Mouse (Mus musculus) heart, embryonic 14.5 days (tissue): ENCODE measurements around the gene Gm14085. TPM values are rescaled to one million over a fixed set of nuclear protein-coding genes. Genes with fewer than 3 reads are reported as not detected.

Experiments used
- ATAC-seq: fragments of 200-750 bp; cut with Nextera tagmentation; 2 replicates; pipeline ENCODE4 v1.8.0; 2017; ENCODE audit warnings: low read depth, moderate TSS enrichment; ENCODE audit not compliant: insufficient number of reproducible peaks, insufficient read depth, low FRiP score
- H3K27ac ChIP-seq, 2 experiments: fragments of 200-500 bp in 1 of 2; fragments of 300-500 bp in 1 of 2; sonication (generic) in 1 of 2; replicated peaks in 1 of 2; 2 replicates each; pipeline ENCODE4 v1.5.1; 2012 to 2014; ENCODE audit warnings: low read depth in 2 of 2, low read length in 2 of 2, control low read depth in 1 of 2, mild to moderate bottlenecking in 1 of 2, mixed read lengths in 1 of 2; ENCODE audit not compliant: control insufficient read depth in 1 of 2, insufficient read depth in 1 of 2
- H3K27me3 ChIP-seq: fragments of 300-500 bp; sonication (generic); 2 replicates; pipeline ENCODE4 v1.6.1; 2014; ENCODE audit warnings: mild to moderate bottlenecking, low read length, control low read depth; ENCODE audit not compliant: control insufficient read depth, insufficient read depth
- H3K36me3 ChIP-seq: fragments of 300-500 bp; sonication (generic); 2 replicates; pipeline ENCODE4 v1.6.1; 2014; ENCODE audit warnings: mild to moderate bottlenecking, control low read depth, low read length, mixed read lengths; ENCODE audit not compliant: control insufficient read depth, insufficient read depth
- H3K4me1 ChIP-seq, 2 experiments: fragments of 200-500 bp in 1 of 2; fragments of 300-500 bp in 1 of 2; sonication (generic) in 1 of 2; 2 replicates each; pipeline ENCODE4 v1.6.1; 2012 to 2014; ENCODE audit warnings: low read length in 2 of 2, control low read depth in 1 of 2, mixed read lengths in 1 of 2; ENCODE audit not compliant: control insufficient read depth in 2 of 2, insufficient read depth in 2 of 2
- H3K4me2 ChIP-seq: fragments of 300-500 bp; sonication (generic); 2 replicates; pipeline ENCODE4 v1.6.1; 2014; ENCODE audit warnings: mild to moderate bottlenecking, low read length
- H3K4me3 ChIP-seq, 2 experiments: fragments of 200-500 bp in 1 of 2; fragments of 300-500 bp in 1 of 2; sonication (generic) in 1 of 2; 2 replicates each; pipeline ENCODE4 v1.5.1; 2012 to 2014; ENCODE audit warnings: low read length in 2 of 2, mild to moderate bottlenecking in 2 of 2, control low read depth in 1 of 2, low read depth in 1 of 2, moderate library complexity in 1 of 2; ENCODE audit not compliant: control insufficient read depth in 1 of 2, insufficient read depth in 1 of 2
- H3K9ac ChIP-seq: fragments of 300-500 bp; sonication (generic); 2 replicates; pipeline ENCODE4 v1.6.1; 2014; ENCODE audit warnings: mild to moderate bottlenecking, low read length
- H3K9me3 ChIP-seq: fragments of 300-500 bp; sonication (generic); 2 replicates; pipeline ENCODE4 v1.6.1; 2016; ENCODE audit warnings: low read length, control low read depth; ENCODE audit not compliant: control insufficient read depth
- WGBS: fragments of 180-500 bp; shearing (Covaris S2); extraction: QIAGEN DNeasy Blood & Tissue Kit; methylation state at CpG from one replicate; pipeline ENCODE4 v1.1.7; 2014; 5-methylcytosine and 5-hydroxymethylcytosine counted together
- polyA plus RNA-seq: library from polyadenylated mRNA; unstranded; fragments of >200 nt; fragmentation: Nextera tagmentation; extraction: Ambion mirVana; gene quantifications from 2 replicates; pipeline ENCODE4 v1.2.1, GENCODE M21; 2014

The Gm14085 gene
- polyA plus RNA-seq, 1 experiment from 2014 or later, result not detected

- H3K4me3 ChIP-seq, result no peak overlapping the region
- H3K36me3 ChIP-seq, result no peaks in the 10 kb centered on the region
- H3K9me3 ChIP-seq, result no peaks in the 10 kb centered on the region
- 89% methylated on average over 1 of the region's 1 CpGs for WGBS
- no peaks in the 10 kb centered on the region for H3K4me1 ChIP-seq
- H3K4me2 ChIP-seq, result no peak overlapping the region
- H3K27me3 ChIP-seq, result no peaks in the 10 kb centered on the region
- no peak overlapping the region for H3K27ac ChIP-seq
- H3K9ac ChIP-seq, result no peak overlapping the region
- no peak for ATAC-seq
Observed at GRCm38 (mm10) chr2:122562251-122562650, 77.5 kb downstream of the Gm14085 start.

GRCm38 (mm10) chr2:122569439-122569838 lies 84.7 kb downstream of the Gm14085 start:
- no peaks in the 10 kb centered on the region for H3K36me3 ChIP-seq
- WGBS, result 10% methylated on average over 3 of the region's 3 CpGs
- H3K4me1 ChIP-seq, result no peaks in the 10 kb centered on the region
- no peak overlapping the region for H3K4me2 ChIP-seq
- H3K9me3 ChIP-seq, result no peaks in the 10 kb centered on the region
- H3K9ac ChIP-seq, result no peak overlapping the region
- no peak for ATAC-seq
- H3K27me3 ChIP-seq, result no peaks in the 10 kb centered on the region
- H3K27ac ChIP-seq, result no peak overlapping the region
- no peak overlapping the region for H3K4me3 ChIP-seq

- no peaks in the 10 kb centered on the region for H3K36me3 ChIP-seq
- peaks cover under 1 to 4% of the 10 kb centered on the region in 2 experiments; a peak in 2 of 4 replicates for H3K4me1 ChIP-seq
- 66% methylated on average over 4 of the region's 4 CpGs for WGBS
- no peaks in the 10 kb centered on the region for H3K27me3 ChIP-seq
- H3K9ac ChIP-seq, result no peak overlapping the region
- H3K4me2 ChIP-seq, result no peak overlapping the region
- ATAC-seq, result no peak
- no peaks in the 10 kb centered on the region for H3K9me3 ChIP-seq
- H3K27ac ChIP-seq, result no peak overlapping the region
- H3K4me3 ChIP-seq, result no peak overlapping the region
Observed at GRCm38 (mm10) chr2:122570430-122570829, 85.7 kb downstream of the Gm14085 start.

GRCm38 (mm10) chr2:122571326-122571725 lies 86.6 kb downstream of the Gm14085 start:
- Histone ChIP-seq H3K4me3 (no peak overlapping the region), H3K36me3 (no peaks in the 10 kb centered on the region), H3K27me3 (no peaks in the 10 kb centered on the region), H3K9ac (no peak overlapping the region), H3K27ac (no peak overlapping the region), H3K9me3 (no peaks in the 10 kb centered on the region), H3K4me2 (no peak overlapping the region), H3K4me1 (peaks cover 6 to 13% of the 10 kb centered on the region in 2 experiments; a peak in 3 of 4 replicates)
- no peak for ATAC-seq
- 67% methylated on average over 4 of the region's 4 CpGs for WGBS

- 83% methylated on average over 1 of the region's 1 CpGs for WGBS
- no peaks in the 10 kb centered on the region for H3K9me3 ChIP-seq
- peaks cover 11 to 18% of the 10 kb centered on the region in 2 experiments; a peak in 3 of 4 replicates for H3K4me1 ChIP-seq
- H3K27ac ChIP-seq, result no peak overlapping the region
- no peak overlapping the region for H3K4me3 ChIP-seq
- no peak for ATAC-seq
- H3K27me3 ChIP-seq, result no peaks in the 10 kb centered on the region
- no peak overlapping the region for H3K4me2 ChIP-seq
- no peaks in the 10 kb centered on the region for H3K36me3 ChIP-seq
- H3K9ac ChIP-seq, result no peak overlapping the region
Observed at GRCm38 (mm10) chr2:122572438-122572837, 87.7 kb downstream of the Gm14085 start.

GRCm38 (mm10) chr2:122575470-122575869 lies 90.7 kb downstream of the Gm14085 start:
- H3K27me3 ChIP-seq, result no peaks in the 10 kb centered on the region
- peak overlapping the region; percentile 35 for H3K4me2 ChIP-seq
- peaks cover 13 to 22% of the 10 kb centered on the region in 2 experiments; a peak in 3 of 4 replicates for H3K4me1 ChIP-seq
- 29% methylated on average over 11 of the region's 11 CpGs for WGBS
- H3K9me3 ChIP-seq, result no peaks in the 10 kb centered on the region
- no peak for ATAC-seq
- no peak overlapping the region for H3K9ac ChIP-seq
- no peak overlapping the region for H3K4me3 ChIP-seq
- H3K27ac ChIP-seq, result peak overlapping the region; percentile 39 to 47; a peak in 3 of 4 replicates
- H3K36me3 ChIP-seq, result no peaks in the 10 kb centered on the region

- Histone ChIP-seq H3K4me2 (peak overlapping the region; percentile 29), H3K27ac (peak overlapping the region; percentile 17 to 47; a peak in 2 of 4 replicates), H3K4me1 (peaks cover 15 to 26% of the 10 kb centered on the region in 2 experiments; a peak in 3 of 4 replicates), H3K9ac (peak overlapping the region; percentile 40; the same call in 1 of the 2 replicates), H3K9me3 (no peaks in the 10 kb centered on the region), H3K27me3 (no peaks in the 10 kb centered on the region), H3K36me3 (no peaks in the 10 kb centered on the region), H3K4me3 (no peak overlapping the region)
- 19% methylated on average over 5 of the region's 5 CpGs for WGBS
- ATAC-seq, result 0 out of 2 replicates have a peak, but pooled peaks have one; percentile 59
Observed at GRCm38 (mm10) chr2:122576295-122576694, 91.6 kb downstream of the Gm14085 start.

GRCm38 (mm10) chr2:122577316-122577715 lies 92.6 kb downstream of the Gm14085 start:
- Histone ChIP-seq H3K4me2 (no peak overlapping the region), H3K9ac (no peak overlapping the region), H3K27ac (no peak overlapping the region), H3K4me3 (no peak overlapping the region), H3K27me3 (no peaks in the 10 kb centered on the region), H3K36me3 (no peaks in the 10 kb centered on the region), H3K4me1 (peaks cover 15 to 28% of the 10 kb centered on the region in 2 experiments; a peak in 3 of 4 replicates), H3K9me3 (no peaks in the 10 kb centered on the region)
- ATAC-seq, result no peak
- WGBS, result 63% methylated on average over 1 of the region's 1 CpGs
